Mouse (Mus musculus): ENCODE results near the gene Ppy. TPM values are rescaled to one million over a fixed set of nuclear protein-coding genes. Genes with fewer than 3 reads are reported as not detected.

Gene Ppy
- total RNA-seq, 2 experiments from 2014 or later: not detected

DNA sequence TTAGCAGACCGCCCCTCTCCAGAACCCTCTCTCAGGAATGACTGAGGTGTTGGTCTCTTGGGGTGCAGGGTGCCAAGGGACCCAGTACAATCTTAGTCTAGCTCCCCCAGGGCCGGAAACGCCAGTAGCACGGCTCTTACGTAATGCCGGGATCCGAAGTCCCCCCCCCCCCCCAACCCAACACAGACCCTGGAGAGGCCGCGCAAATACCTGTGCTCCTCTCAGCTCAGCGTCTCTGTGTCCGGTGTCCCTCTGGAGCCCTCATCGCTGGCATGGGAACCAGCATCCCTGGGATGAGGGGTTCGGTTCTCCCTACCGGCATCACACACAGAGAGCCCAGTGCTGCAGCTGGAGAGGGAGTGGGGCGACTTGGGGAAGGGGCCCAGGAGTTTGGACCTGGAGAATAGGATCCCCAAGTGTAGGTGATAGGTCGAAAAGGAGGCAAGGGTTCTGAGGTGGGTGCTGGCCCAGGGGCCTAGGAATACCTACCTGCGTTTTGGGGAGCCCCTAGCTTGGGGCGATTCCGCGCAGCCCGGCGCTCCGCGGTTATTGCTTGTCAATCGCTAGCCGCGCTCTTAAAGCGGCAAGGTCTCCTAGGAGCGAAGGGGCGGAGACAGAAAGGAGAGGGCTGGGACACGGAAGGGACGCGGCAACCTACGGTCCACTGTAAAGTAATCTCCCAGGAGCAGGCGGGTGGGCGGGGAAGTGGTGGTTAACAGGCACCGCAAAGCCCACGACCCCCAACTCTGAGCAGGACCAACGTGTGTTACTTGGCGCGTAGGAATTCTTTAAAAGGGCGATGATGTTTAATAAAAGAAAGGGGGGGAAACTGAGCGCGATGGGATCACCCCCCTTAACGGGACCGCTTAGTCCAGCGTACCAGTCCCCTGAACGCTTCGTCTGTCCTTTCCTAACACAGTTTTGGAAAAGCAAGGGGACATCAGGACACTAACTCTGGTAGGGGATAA is 12.9 kb downstream of the Ppy start, which contains the start of gene Mpp2:
Gene Mpp2, minus strand, starts transcription at position 585 of the 968 bp plus-strand sequence.
- peak; percentile 81 for DNase-seq

DNA sequence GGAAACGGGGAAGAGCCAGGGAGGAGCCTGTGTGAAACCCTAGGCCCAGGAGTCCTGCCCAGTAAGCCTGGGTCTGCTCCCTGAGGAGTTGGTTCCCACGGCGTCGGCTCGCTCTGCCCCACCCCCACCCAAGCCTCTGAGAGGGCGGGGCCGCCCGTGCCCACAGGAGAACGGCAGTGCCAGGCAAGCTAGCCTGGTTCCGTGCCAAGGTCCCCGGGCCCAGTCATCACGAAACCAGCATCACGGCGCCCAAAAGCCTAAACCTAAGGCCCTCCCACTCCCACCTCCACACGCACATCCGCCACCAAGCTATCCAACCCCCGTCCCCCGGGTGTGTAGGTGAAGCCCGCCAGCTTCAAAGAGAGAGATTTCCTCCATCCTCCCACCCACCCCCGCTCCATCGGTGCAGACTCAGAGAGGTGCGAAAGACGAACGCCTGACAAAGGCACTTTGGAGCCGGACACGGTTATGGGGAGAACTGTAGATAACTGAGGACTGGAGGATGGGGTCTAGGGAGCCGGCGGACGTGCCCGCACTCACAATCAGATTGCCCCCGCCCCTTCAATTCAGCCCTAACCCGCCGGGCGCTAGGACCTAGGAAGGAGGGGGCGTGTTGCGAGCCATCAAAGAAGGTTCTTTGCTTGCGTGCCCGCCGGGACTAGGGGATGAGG is 13.9 kb downstream of the Ppy start:
- DNase-seq: peak; percentile 89

DNA sequence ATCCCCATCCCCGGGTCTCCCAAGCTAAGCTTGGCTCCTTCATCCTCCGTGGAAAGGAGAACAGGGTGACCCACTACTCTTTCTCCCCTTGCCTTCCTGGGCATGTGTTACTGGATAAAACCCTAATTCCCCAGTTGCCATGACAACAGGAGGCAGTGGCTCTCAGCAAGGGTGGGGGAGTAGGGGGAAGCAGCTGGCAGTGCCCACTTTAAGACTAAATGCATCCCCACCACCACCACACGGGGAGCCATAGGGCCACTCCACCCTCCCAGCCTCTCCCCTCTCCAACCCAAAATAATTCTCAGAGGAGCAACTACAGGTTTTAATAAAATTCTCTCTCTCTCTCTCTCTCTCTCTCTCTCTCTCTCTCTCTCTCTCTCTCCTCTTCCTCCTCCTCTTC is 14.8 kb downstream of the Ppy start:
- no peak for DNase-seq

- no peak for DNase-seq
These were observed 17.0 kb downstream of the Ppy start for GRCm38 (mm10) chr11:102084159-102084558.

DNA sequence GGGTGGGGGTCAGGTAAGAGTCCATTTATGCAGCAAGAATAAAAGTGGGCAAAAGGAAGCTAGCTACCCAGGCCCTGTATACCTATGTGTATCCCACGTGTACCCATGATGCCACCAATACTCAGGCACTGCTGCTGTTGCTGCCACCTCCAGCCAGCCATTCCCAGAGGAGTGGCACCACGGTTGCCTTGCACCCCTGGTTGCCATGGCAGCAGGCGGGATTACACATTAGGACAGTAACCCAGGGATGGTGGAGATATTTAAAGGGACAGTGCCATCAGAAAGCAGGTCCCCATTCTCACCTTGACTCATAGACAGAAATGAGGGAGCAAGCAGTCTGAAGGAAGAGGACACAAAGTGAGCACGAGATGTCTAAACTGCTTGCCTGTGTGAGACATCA is 17.9 kb downstream of the Ppy start:
- no peak for DNase-seq

DNA sequence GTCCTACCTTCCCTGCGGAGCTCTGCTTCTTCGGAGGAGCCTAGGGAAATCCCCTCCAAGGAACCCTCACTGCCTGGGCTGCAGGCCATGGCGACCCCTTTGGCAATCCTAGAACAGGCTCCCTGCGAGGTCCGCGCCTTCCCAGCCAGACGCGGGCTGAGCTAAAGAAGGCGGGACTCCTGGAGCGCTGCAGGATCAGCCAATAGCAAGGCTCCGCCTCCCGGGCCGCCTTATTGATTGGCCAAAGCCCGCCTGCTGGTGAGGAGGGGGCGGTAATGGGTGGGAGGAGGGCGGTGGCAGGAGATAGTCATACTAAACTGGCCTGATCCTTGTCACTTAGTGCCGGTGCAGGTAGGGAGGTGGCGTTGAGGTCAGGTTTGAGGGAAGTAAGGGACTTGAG is 18.8 kb downstream of the Ppy start:
- peak; percentile 82 for DNase-seq

DNA sequence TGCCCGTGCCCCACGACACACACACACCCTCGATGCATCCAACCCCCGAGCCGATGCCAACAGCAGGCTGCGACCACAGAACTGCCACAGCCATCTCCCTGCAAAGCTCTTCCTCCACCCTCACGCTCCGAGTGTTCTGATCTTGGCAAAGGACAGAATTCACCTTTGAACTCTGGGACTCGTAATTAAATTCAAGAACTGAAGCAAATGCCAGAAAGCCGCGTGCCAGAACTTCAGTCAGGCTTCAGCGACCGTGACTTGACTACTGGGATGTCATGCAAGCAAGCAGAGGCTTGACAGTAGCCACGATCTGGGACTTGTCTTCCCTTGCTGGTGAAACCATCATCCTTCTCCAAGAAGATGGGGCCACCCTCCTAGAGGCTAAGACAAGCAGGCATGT is 27.4 kb downstream of the Ppy start:
- DNase-seq: no peak

GRCm38 (mm10) chr11:102072729-102073128 is 28.4 kb downstream of the Ppy start:
- no peak for DNase-seq

DNA sequence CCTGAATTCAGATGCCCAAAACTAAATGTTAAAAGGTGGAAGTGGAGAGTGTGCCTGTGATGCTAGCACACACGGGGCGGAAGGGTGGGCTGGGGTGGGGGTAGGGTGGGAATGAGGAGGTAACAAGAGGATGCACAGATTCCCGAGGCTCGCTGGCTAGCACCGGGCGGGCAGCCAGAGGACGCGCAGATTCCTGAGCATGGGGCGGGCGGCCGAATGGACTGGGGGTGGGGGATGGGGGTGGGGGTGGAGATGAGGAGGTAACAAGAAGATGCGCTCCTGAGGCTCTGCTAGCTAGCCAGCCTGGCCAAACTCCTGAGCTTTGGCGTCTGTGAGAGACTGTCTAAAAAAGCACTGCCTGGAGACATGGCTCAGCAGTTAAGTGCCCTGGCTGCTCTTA is 30.7 kb downstream of the Ppy start:
- DNase-seq: no peak

DNA sequence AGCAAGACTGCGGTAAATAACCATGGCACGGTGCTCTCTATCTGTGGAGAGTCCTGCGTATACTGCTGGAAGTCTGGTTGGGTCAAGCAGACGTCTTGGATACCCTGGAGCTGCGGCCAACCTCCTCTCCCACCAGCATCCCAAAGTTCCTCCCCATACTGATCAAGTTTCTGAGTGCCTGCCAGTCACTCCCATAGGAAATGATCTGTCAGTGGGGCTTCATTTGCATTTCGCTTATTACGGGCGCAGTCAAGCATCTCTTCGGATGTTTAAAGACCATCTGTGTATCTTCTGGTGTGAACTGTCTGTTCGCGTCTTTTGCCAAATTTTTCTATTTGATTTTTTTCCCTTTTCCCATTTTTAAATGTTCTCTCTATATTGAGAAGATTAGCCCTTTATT is 31.5 kb downstream of the Ppy start:
- no peak for DNase-seq

- DNase-seq: no peak
These were observed 32.1 kb downstream of the Ppy start for GRCm38 (mm10) chr11:102068969-102069368.

DNA sequence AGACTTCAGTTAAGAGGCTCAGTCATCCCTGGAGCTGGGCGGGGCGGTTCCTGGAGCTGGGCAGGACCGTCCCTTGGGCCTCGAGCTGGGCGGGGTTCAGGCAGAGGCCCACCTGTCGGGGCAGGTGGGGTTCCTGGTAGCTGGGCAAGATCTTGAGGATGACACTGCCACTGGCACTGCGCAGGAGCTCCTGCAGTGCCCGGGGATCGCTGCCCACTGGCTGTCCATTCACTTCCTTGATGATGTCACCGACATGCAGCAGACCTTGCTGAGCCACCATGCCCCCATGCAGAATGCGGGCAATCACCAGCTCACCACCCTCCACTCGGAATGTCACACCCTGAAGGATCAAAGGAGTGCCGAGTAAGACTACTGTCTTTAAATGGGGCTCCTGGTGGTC is 38.0 kb downstream of the Ppy start:
- no peak for DNase-seq

GRCm38 (mm10) chr11:102061941-102062473 is 39.1 kb downstream of the Ppy start:
- no peak for DNase-seq

DNA sequence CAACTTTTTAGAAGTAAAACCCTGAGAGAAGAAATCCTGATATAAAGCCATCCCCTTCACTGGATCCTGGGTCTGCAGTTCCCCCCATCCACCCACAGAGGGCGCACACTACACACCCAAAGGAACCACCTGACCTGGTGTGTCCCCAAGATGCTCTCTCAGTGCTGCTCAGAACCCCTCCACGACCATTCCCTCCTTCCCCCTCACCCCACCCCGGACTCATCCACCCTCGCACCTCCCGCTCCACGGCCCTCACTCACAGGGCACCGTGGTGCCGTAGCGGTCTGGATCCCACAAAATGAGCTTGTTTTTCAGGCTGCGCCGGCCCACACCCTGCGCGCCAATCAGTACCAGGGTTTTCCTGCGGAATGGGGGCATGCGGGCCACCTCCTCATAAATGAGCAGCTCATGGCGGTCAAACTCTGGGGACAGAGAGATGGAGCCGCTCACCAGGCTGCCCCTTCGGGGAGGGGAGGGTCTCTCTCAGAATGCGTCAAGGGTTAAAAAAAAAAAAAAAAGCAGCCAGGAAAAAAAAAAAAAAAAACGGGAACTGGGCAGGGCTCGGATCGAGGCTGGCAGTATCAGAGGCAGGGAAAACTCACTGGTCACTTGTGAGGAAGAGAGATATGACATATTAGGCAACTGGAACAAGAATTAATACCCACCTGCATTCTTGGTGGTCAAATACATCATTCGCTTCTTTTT is 39.7 kb downstream of the Ppy start:
- peak; percentile 83 for DNase-seq

- peak; percentile 72 for DNase-seq
These were observed 47.3 kb downstream of the Ppy start for GRCm38 (mm10) chr11:102053847-102054246.

DNA sequence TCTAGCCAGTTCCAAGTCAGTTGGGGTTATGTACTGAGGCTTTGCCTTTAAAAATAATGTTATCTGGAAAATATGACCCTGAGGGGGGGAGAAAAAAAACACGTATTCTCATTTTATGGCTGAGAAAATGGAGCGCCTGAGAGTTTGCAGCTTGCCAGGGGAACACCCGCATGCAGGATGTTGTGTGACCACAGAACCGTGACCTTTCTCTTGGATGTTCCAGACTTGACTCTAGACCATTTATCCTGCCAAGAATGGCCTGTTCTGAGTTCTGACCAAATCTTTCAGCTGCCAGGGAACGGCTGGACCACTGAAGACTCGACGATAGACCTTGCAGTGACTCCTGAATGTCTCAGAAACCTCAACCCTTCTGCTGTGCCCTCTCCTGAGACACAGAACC is 47.9 kb downstream of the Ppy start:
- DNase-seq: no peak

GRCm38 (mm10) chr11:102052697-102053096 is 48.4 kb downstream of the Ppy start:
- DNase-seq: no peak

- peak; percentile 54 for DNase-seq
These were observed 49.2 kb downstream of the Ppy start for GRCm38 (mm10) chr11:102051954-102052353.

DNA sequence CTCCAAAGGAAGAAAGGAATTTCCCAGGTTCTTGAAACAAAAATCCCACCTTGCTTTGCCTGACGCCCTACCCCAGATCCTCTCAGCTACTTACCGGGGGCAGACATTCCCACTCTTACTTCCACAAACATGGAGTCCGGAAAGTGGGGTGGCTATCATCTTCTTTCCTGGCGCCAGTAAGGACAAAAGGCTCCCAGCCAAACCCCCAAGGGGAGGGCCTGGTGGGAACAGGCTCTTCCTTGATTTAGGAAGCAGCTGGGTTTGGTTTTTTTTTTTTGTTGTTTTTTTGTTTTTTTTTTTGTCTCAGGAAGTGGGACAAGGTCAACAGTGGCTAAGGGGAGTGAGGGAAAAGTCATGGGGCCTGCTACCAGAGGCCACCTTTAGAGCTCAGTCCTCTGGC is 49.6 kb downstream of the Ppy start:
- peak; percentile 69 for DNase-seq

All from adrenal gland, postnatal 10 days (tissue).